Mouse (Mus musculus): ENCODE results near the gene Irf2bp2. TPM values are rescaled to one million over a fixed set of nuclear protein-coding genes. Genes with fewer than 3 reads are reported as not detected.

The Irf2bp2 gene
- polyA plus RNA-seq, 1 experiment from 2014 or later, result 11.1 TPM

DNA sequence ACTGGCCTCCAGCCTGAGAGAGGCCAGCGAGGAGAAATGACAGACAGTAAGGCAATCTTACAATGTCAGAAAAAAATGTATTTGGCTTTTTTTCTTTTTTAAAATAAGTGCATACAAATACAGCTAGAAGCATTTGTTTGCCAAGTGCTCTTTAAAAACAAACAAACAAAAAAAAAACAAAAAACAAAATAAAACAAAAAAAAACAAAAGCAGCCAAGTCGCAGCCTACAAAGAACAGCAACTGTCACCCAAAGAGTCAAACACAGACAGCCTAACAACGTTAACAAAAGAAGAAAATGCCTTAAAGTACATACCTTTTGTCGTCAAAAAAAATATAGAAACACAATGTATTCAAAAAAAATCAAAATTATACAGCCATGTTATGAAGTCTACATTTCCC, 3.2 kb downstream of the Irf2bp2 start:
- peak overlapping the region; percentile 96 for H3K9ac ChIP-seq (replicated peaks)
- H3K27ac ChIP-seq (replicated peaks), result peak overlapping the region; percentile 63

DNA sequence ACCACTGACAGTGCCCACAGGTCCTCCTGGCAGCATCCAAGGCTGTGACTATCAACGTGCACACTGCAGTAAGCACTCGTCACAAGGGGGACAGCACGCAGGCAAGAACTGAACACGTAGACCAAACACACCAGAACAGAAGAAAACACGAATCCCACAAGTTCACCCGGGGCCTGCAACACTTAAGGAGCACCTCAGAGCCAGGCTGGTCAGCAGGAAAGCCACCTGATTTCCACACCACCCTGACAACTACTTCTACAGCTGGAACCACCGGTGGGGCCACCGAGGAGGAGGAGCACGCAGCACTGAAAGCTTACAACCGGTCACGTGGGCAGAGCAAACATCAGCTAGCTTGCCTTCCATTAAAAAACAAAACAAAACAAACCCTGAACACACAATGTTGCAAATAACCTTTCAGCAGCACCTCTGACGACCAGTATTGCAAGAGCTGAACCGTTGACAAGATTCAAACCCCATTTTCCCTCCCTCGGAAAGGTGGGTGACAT, 3.7 kb downstream of the Irf2bp2 start:
- Histone ChIP-seq H3K27me3 (no peaks in the 10 kb centered on the region), H3K4me3 (peak overlapping the region; percentile 86), H3K27ac (replicated peaks) (peak overlapping the region; percentile 63), H3K36me3 (peaks cover 2% of the 10 kb centered on the region; the same call in 1 of the 2 replicates), H3K4me2 (replicated peaks) (peak overlapping the region; percentile 83), H3K9me3 (no peaks in the 10 kb centered on the region), H3K4me1 (peaks cover 66% of the 10 kb centered on the region), H3K9ac (replicated peaks) (peak overlapping the region; percentile 96)
- no peak for ATAC-seq (replicated peaks)
- WGBS, result 10% methylated on average over 14 of the region's 14 CpGs

More for the DNA sequence above, 3.2 kb downstream of the Irf2bp2 start:
- 15% methylated on average over 4 of the region's 4 CpGs for WGBS
- Histone ChIP-seq H3K4me2 (replicated peaks) (peak overlapping the region; percentile 83), H3K4me1 (peaks cover 66% of the 10 kb centered on the region), H3K4me3 (peak overlapping the region; percentile 86), H3K9me3 (no peaks in the 10 kb centered on the region), H3K36me3 (peaks cover 2% of the 10 kb centered on the region; the same call in 1 of the 2 replicates), H3K27me3 (no peaks in the 10 kb centered on the region)
- no peak for ATAC-seq (replicated peaks)

DNA sequence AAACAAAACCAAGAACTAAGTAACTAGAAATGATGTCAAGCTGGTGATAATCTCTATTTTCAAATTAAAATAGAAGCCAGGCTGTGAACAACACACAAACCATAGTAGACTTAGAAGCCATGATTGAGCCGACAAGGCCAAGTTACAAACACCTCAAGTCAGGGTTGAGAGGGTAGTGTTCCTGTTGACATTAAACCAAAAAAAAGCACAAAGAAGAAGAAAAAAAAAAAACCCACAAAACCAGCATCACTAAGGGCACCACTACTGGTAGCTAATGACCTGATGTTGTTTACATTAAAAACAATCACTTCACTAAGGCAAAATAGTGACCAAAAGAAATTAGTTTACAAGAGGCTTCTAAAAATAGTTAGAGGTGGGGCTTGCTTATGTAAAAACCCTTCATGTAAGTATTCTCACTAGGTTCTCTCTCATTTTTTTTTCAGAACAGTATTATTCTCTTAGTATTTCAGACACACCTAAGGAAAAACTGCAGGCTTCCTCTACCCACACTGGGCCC, 4.2 kb downstream of the Irf2bp2 start:
- H3K4me1 ChIP-seq, result peaks cover 66% of the 10 kb centered on the region
- H3K4me2 ChIP-seq (replicated peaks), result peak overlapping the region; percentile 83
- H3K9ac ChIP-seq (replicated peaks), result peak overlapping the region; percentile 96
- no peaks in the 10 kb centered on the region for H3K27me3 ChIP-seq
- no peaks in the 10 kb centered on the region for H3K9me3 ChIP-seq
- WGBS, result 36% methylated on average over 1 of the region's 1 CpGs
- H3K27ac ChIP-seq (replicated peaks), result peak overlapping the region; percentile 63
- H3K4me3 ChIP-seq, result peak overlapping the region; percentile 86
- ATAC-seq (replicated peaks), result no peak
- peaks cover 2% of the 10 kb centered on the region; the same call in 1 of the 2 replicates for H3K36me3 ChIP-seq

GRCm38 (mm10) chr8:126588636-126589506, 4.9 kb downstream of the Irf2bp2 start:
- peak overlapping the region; percentile 33 for H3K9ac ChIP-seq (replicated peaks)
- no peaks in the 10 kb centered on the region for H3K9me3 ChIP-seq
- H3K4me2 ChIP-seq (replicated peaks), result peak overlapping the region; percentile 83
- H3K4me3 ChIP-seq, result peak overlapping the region; percentile 86
- WGBS, result 33% methylated on average over 11 of the region's 11 CpGs
- peaks cover 73% of the 10 kb centered on the region for H3K4me1 ChIP-seq
- H3K36me3 ChIP-seq, result peaks cover 2% of the 10 kb centered on the region; the same call in 1 of the 2 replicates
- no peak overlapping the region for H3K27ac ChIP-seq (replicated peaks)
- H3K27me3 ChIP-seq, result no peaks in the 10 kb centered on the region
- ATAC-seq (replicated peaks), result no peak

DNA sequence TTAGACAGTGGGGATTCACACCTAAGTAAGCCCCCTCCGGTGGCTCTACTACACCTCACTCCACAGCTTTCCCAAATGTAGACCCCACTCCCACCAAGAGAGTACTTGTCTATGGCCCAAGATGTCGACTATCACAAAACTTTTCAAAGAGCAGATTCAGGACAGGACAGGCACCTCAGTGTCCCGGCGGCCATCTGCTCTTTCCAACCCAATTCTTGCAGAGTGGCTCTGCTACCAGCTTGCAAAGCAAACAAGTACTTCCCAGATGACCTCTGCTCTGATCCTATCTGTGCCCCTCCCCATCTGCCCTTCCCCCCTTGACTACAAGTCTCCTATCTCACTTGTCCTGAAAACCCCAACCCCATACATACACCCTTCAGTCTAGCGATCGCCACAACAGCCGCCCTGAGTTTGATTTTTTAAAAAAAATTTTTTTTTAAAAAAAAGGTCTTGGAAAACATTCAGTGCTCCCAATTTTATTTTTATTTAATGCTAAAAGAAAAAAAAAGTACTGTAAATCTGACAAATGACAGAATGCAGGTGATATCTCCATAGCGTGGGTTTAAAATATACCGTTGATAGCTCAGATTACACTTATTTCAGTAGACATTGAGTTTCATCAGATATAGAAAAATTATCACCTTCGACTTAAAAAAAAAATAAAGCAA, 5.8 kb downstream of the Irf2bp2 start:
- H3K4me2 ChIP-seq (replicated peaks), result peak overlapping the region; percentile 83
- no peak overlapping the region for H3K27ac ChIP-seq (replicated peaks)
- whole genome bisulfite sequencing, result 81% methylated on average over 10 of the region's 10 CpGs
- H3K9ac ChIP-seq (replicated peaks), result peak overlapping the region; percentile 11; the same call in 1 of the 2 replicates
- no peaks in the 10 kb centered on the region for H3K9me3 ChIP-seq
- H3K36me3 ChIP-seq, result peaks cover 2% of the 10 kb centered on the region; the same call in 1 of the 2 replicates
- no peak for ATAC-seq (replicated peaks)
- peaks cover 82% of the 10 kb centered on the region for H3K4me1 ChIP-seq
- H3K27me3 ChIP-seq, result no peaks in the 10 kb centered on the region
- H3K4me3 ChIP-seq, result peak overlapping the region; percentile 86

DNA sequence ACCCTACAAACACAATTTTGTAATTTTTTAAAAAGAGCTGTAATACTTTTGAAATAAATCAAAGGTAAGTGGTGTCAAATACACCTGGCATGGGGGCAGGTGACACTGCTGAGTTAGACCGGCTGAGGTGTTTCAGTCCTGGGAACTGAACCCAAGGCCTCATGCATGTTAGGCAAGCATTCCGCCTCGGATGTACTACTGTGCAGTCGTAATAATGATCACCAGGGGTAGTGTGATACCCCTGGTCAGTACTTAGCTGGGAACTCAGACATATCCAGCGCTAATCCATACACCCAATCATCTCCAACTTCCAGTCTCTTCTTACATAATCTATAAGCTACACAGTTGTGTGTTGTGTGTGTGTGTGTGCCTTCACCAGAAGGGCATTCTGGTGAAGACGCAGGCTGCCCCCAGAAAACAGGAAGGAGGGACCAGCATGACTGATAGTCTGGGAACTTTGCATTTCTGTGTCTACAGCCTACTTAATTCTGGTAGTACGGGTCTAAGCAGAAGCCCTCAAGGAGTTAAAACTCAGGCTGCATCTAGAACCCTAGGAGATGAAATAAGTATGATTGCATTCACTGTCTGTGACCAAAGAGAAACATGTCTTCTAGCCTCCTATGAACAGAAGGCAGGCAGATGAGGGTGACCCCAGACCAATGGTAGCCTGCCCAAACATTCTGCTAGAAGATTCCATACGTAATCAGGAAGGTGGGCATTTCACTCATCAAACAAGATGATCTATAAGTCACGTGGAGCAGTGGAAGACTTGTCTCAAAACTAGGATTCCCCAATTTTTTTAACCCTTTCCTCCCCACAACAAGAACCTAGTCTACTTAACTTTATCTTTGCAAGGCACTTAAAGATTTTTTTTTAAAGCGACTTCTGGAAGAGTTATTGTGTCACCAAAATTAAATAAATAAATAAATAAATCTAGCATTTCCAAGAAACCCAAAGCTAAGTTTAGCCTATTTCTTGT, 6.9 kb downstream of the Irf2bp2 start:
- Histone ChIP-seq H3K9me3 (no peaks in the 10 kb centered on the region), H3K36me3 (peaks cover 2% of the 10 kb centered on the region; the same call in 1 of the 2 replicates), H3K4me1 (peaks cover 83% of the 10 kb centered on the region), H3K27me3 (no peaks in the 10 kb centered on the region), H3K9ac (replicated peaks) (no peak overlapping the region), H3K4me3 (no peak overlapping the region; the same call in 1 of the 2 replicates), H3K27ac (replicated peaks) (no peak overlapping the region; the same call in 1 of the 2 replicates), H3K4me2 (replicated peaks) (peak overlapping the region; percentile 83)
- WGBS, result 73% methylated on average over 10 of the region's 10 CpGs
- ATAC-seq (replicated peaks), result no peak

- 72% methylated on average over 2 of the region's 2 CpGs for WGBS
- H3K4me2 ChIP-seq (replicated peaks), result peak overlapping the region; percentile 20
- H3K4me3 ChIP-seq, result no peak overlapping the region
- H3K27me3 ChIP-seq, result no peaks in the 10 kb centered on the region
- H3K9me3 ChIP-seq, result no peaks in the 10 kb centered on the region
- no peak for ATAC-seq (replicated peaks)
- peaks cover 77% of the 10 kb centered on the region for H3K4me1 ChIP-seq
- H3K9ac ChIP-seq (replicated peaks), result no peak overlapping the region
- H3K36me3 ChIP-seq, result peaks cover 2% of the 10 kb centered on the region; the same call in 1 of the 2 replicates
- peak overlapping the region; percentile 92 for H3K27ac ChIP-seq (replicated peaks)
Observed at GRCm38 (mm10) chr8:126586101-126586500, 7.7 kb downstream of the Irf2bp2 start.

DNA sequence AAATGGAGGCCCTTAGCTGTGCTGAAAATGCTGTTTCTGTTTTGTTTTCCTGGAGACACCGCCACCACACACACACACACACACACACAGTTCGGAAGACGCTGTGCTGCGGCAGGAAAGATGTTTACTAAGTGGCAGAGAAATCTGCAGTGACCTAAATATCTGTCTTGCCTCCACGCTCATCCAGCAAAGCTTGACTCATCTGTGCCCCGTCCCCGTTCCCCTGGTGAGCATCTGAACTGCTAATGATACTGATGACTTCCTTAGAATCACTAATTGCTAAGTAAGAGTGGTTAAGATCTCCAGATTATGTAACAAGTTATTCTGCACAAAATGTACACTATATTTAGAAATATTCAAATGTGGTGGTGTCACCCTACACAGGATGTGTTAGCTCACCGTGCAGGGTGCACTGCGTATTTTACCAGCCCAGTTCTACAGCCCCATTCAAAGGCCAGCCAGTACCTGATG, 8.2 kb downstream of the Irf2bp2 start:
- Histone ChIP-seq H3K9ac (replicated peaks) (no peak overlapping the region), H3K4me3 (no peak overlapping the region), H3K27me3 (no peaks in the 10 kb centered on the region), H3K4me2 (replicated peaks) (peak overlapping the region; percentile 20), H3K36me3 (peaks cover 2% of the 10 kb centered on the region; the same call in 1 of the 2 replicates), H3K4me1 (peaks cover 75% of the 10 kb centered on the region), H3K9me3 (no peaks in the 10 kb centered on the region), H3K27ac (replicated peaks) (peak overlapping the region; percentile 92)
- ATAC-seq (replicated peaks), result no peak
- WGBS, result 36% methylated on average over 9 of the region's 9 CpGs

DNA sequence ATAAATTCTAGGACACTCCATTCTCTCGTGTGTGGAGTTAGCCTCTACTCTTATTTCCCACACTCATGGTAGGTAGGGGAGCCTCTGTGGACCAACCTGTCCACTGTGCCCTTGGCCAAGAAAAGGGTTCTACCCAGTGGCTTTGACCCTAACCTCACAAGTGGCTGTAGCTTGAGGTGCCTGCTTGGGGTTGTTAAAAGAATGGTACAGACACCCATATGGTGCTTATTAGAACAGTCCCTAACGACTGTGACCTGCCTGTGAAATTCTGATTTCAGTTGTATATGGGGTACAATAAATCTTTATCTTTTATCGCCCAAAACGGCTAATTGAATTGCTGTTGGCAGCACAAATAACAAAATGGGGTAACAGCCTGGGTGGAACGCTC, 8.9 kb downstream of the Irf2bp2 start:
- Histone ChIP-seq H3K4me2 (replicated peaks) (peak overlapping the region; percentile 96), H3K4me1 (peaks cover 68% of the 10 kb centered on the region), H3K4me3 (peak overlapping the region; percentile 50), H3K9ac (replicated peaks) (peak overlapping the region; percentile 54; the same call in 1 of the 2 replicates), H3K36me3 (no peaks in the 10 kb centered on the region), H3K27me3 (no peaks in the 10 kb centered on the region), H3K27ac (replicated peaks) (peak overlapping the region; percentile 92), H3K9me3 (no peaks in the 10 kb centered on the region)
- WGBS, result 24% methylated on average over 5 of the region's 5 CpGs
- ATAC-seq (replicated peaks), result no peak; the same call in 1 of the 2 replicates

- WGBS, result under 1% methylated on average over 68 of the region's 68 CpGs
- H3K4me3 ChIP-seq, result peak overlapping the region; percentile 50
- H3K36me3 ChIP-seq, result no peaks in the 10 kb centered on the region
- peak; percentile 80 for ATAC-seq (replicated peaks)
- peak overlapping the region; percentile 96 for H3K4me2 ChIP-seq (replicated peaks)
- H3K4me1 ChIP-seq, result peaks cover 63% of the 10 kb centered on the region
- peak overlapping the region; percentile 92 for H3K27ac ChIP-seq (replicated peaks)
- no peaks in the 10 kb centered on the region for H3K9me3 ChIP-seq
- H3K27me3 ChIP-seq, result no peaks in the 10 kb centered on the region
- peak overlapping the region; percentile 54 for H3K9ac ChIP-seq (replicated peaks)
Observed at GRCm38 (mm10) chr8:126583971-126584843, 9.6 kb downstream of the Irf2bp2 start.
